Comparison of ENCODE assay signal across 21 mouse cellular contexts in genomic region chr9:41541327-41541726, GRCm38 (mm10).
DNase-seq lines count a peak whose midpoint lies in the region; ATAC-seq lines count a peak whose summit lies in the region.
"Had no signal": no experiment of that assay in that cellular context is flagged by ENCODE, and none has a peak within 500 bp of the region (broad histone marks: within the 10 kb centered on the region; RNA-seq: fewer than 3 reads in every experiment).

No protein-coding gene starts in this region.

- peak overlapping the region; percentile 65 for H3K27ac ChIP-seq in midbrain, embryonic 14.5 days (replicated peaks; ENCODE audit: low read depth, low read length)
- H3K27ac ChIP-seq in midbrain, embryonic 10.5 days (replicated peaks): no peak overlapping the region
- 0 out of 2 replicates have a peak overlapping the region, but pooled peaks have one; percentile 9 for H3K27ac ChIP-seq in hindbrain, embryonic 11.5 days (ENCODE audit: low read depth, low read length)
- peak overlapping the region; percentile 57; the same call in 1 of the 2 replicates for H3K27ac ChIP-seq in midbrain, embryonic 15.5 days
- H3K27ac ChIP-seq: embryonic facial prominence, embryonic 15.5 days; layer of hippocampus, adult 2 months; limb, embryonic 15.5 days; stomach, embryonic 15.5 days had no signal

- no peaks in the 10 kb centered on the region for H3K36me3 ChIP-seq in midbrain, embryonic 14.5 days (ENCODE audit: control insufficient read depth, insufficient read depth, low read length)
- peaks cover 19% of the 10 kb centered on the region; the same call in 1 of the 2 replicates for H3K36me3 ChIP-seq in midbrain, embryonic 10.5 days
- H3K36me3 ChIP-seq in hindbrain, embryonic 11.5 days (ENCODE audit: control insufficient read depth, insufficient read depth, low read length): no peaks in the 10 kb centered on the region
- no peaks in the 10 kb centered on the region for H3K36me3 ChIP-seq in midbrain, embryonic 15.5 days (replicated peaks)
- H3K36me3 ChIP-seq: embryonic facial prominence, embryonic 15.5 days; limb, embryonic 15.5 days; stomach, embryonic 15.5 days had no signal

- DNase-seq in midbrain, embryonic 14.5 days: no peak
- no peak for DNase-seq in midbrain, embryonic 10.5 days (ENCODE audit: low spot score)
- no peak for DNase-seq in hindbrain, embryonic 11.5 days (ENCODE audit: low spot score)
- no peak for DNase-seq in left cerebral cortex, postnatal 36 days (ENCODE audit: low spot score in 2 of 2)
- no peak for DNase-seq in adrenal gland, postnatal 36 days
- DNase-seq in right cerebral cortex, postnatal 36 days (ENCODE audit: low spot score in 2 of 2): no peak
- DNase-seq: adrenal gland, adult 2 months; cerebellum, postnatal 10 days; heart, postnatal 10 days; kidney, adult 8-10 months; kidney, postnatal 14 days; layer of hippocampus, postnatal 36 days; liver, postnatal 0 days; lung, postnatal 10 days; right cerebral cortex, postnatal 25 days had no signal

- H3K9me3 ChIP-seq in midbrain, embryonic 14.5 days (ENCODE audit: control insufficient read depth, low read length): no peaks in the 10 kb centered on the region
- H3K9me3 ChIP-seq in midbrain, embryonic 10.5 days (replicated peaks): no peaks in the 10 kb centered on the region
- no peaks in the 10 kb centered on the region for H3K9me3 ChIP-seq in hindbrain, embryonic 11.5 days (ENCODE audit: control insufficient read depth, low read length)
- no peaks in the 10 kb centered on the region for H3K9me3 ChIP-seq in midbrain, embryonic 15.5 days
- H3K9me3 ChIP-seq: embryonic facial prominence, embryonic 15.5 days; limb, embryonic 15.5 days; stomach, embryonic 15.5 days had no signal

- WGBS in midbrain, embryonic 14.5 days: 74% methylated on average over 6 of the region's 6 CpGs
- 86% methylated on average over 6 of the region's 6 CpGs for WGBS in midbrain, embryonic 10.5 days
- WGBS in hindbrain, embryonic 11.5 days: 73% methylated on average over 6 of the region's 6 CpGs
- WGBS in midbrain, embryonic 15.5 days: 62% methylated on average over 6 of the region's 6 CpGs

- no peaks in the 10 kb centered on the region for H3K27me3 ChIP-seq in midbrain, embryonic 14.5 days (ENCODE audit: control insufficient read depth, insufficient read depth, low read length)
- H3K27me3 ChIP-seq in midbrain, embryonic 10.5 days (ENCODE audit: low read depth, poor library complexity, severe bottlenecking): no peaks in the 10 kb centered on the region
- no peaks in the 10 kb centered on the region for H3K27me3 ChIP-seq in hindbrain, embryonic 11.5 days (ENCODE audit: control insufficient read depth, insufficient read depth, low read length)
- H3K27me3 ChIP-seq in midbrain, embryonic 15.5 days (replicated peaks): no peaks in the 10 kb centered on the region
- H3K27me3 ChIP-seq: embryonic facial prominence, embryonic 15.5 days; limb, embryonic 15.5 days; stomach, embryonic 15.5 days had no signal

- no peak overlapping the region for H3K4me2 ChIP-seq in midbrain, embryonic 14.5 days (ENCODE audit: low read length)
- no peak overlapping the region for H3K4me2 ChIP-seq in hindbrain, embryonic 11.5 days (replicated peaks; ENCODE audit: low read depth, low read length)
- H3K4me2 ChIP-seq in midbrain, embryonic 15.5 days: no peak overlapping the region
- H3K4me2 ChIP-seq: embryonic facial prominence, embryonic 15.5 days; heart, embryonic 11.5 days; limb, embryonic 15.5 days; stomach, embryonic 15.5 days had no signal

- no peak overlapping the region for H3K4me3 ChIP-seq in midbrain, embryonic 14.5 days (replicated peaks; ENCODE audit: low read depth, low read length)
- no peak overlapping the region for H3K4me3 ChIP-seq in midbrain, embryonic 10.5 days
- no peak overlapping the region for H3K4me3 ChIP-seq in hindbrain, embryonic 11.5 days (ENCODE audit: low read depth, low read length)
- no peak overlapping the region for H3K4me3 ChIP-seq in midbrain, embryonic 15.5 days
- H3K4me3 ChIP-seq: embryonic facial prominence, embryonic 15.5 days; layer of hippocampus, adult 2 months; limb, embryonic 15.5 days; stomach, embryonic 15.5 days had no signal

- H3K4me1 ChIP-seq in midbrain, embryonic 14.5 days (ENCODE audit: control insufficient read depth, insufficient read depth, low read length): no peaks in the 10 kb centered on the region
- H3K4me1 ChIP-seq in midbrain, embryonic 10.5 days: no peaks in the 10 kb centered on the region
- H3K4me1 ChIP-seq in hindbrain, embryonic 11.5 days (replicated peaks; ENCODE audit: control insufficient read depth, insufficient read depth, low read length): no peaks in the 10 kb centered on the region
- H3K4me1 ChIP-seq in midbrain, embryonic 15.5 days: 0 out of 2 replicates have a peak, but pooled peaks cover 4% of the 10 kb centered on the region
- H3K4me1 ChIP-seq: embryonic facial prominence, embryonic 15.5 days; stomach, embryonic 15.5 days had no signal

- no peak overlapping the region for H3K9ac ChIP-seq in midbrain, embryonic 14.5 days (replicated peaks; ENCODE audit: low read length)
- H3K9ac ChIP-seq in hindbrain, embryonic 11.5 days (ENCODE audit: low read depth, low read length): no peak overlapping the region
- no peak overlapping the region for H3K9ac ChIP-seq in midbrain, embryonic 15.5 days
- H3K9ac ChIP-seq: embryonic facial prominence, embryonic 15.5 days; limb, embryonic 15.5 days; liver, postnatal 0 days; stomach, embryonic 15.5 days had no signal

- intact Hi-C loops in left cerebral cortex, postnatal 36 days (cut with DNase I): no loop called here

- no peak for ATAC-seq in midbrain, embryonic 14.5 days (ENCODE audit: low FRiP score, low TSS enrichment)
- no peak for ATAC-seq in hindbrain, embryonic 11.5 days (ENCODE audit: low FRiP score)
- ATAC-seq in midbrain, embryonic 15.5 days (replicated peaks): no peak
- ATAC-seq: liver, postnatal 0 days had no signal
